Mouse (Mus musculus) gastrocnemius, adult 18-20 months (tissue): ENCODE results near the gene Olfr1437. TPM values are rescaled to one million over a fixed set of nuclear protein-coding genes. Genes with fewer than 3 reads are reported as not detected.
"Not testable (repeated sequence)": the region's sequence is repeated elsewhere in the genome, so short reads cannot be mapped to it uniquely, and the experiment has no call there.

ENCODE experiments used
- DNase-seq: peaks from one replicate; pipeline ENCODE4 v3.0.0; 2021; ENCODE audit warnings: low spot score
- long read RNA-seq, 2 experiments: library from polyadenylated mRNA; stranded (forward); transcript quantifications; one replicate each; pipeline ENCODE4 v2.0.0; 2021
- total RNA-seq, 2 experiments: library from RNA; stranded (reverse); gene quantifications; 2 replicates each; pipeline ENCODE4 v1.2.3; 2021

Gene Olfr1437
- total RNA-seq, result not detected
- long read RNA-seq, experiment 1, result 0 reads
- long read RNA-seq, experiment 2, result 0 reads

DNA sequence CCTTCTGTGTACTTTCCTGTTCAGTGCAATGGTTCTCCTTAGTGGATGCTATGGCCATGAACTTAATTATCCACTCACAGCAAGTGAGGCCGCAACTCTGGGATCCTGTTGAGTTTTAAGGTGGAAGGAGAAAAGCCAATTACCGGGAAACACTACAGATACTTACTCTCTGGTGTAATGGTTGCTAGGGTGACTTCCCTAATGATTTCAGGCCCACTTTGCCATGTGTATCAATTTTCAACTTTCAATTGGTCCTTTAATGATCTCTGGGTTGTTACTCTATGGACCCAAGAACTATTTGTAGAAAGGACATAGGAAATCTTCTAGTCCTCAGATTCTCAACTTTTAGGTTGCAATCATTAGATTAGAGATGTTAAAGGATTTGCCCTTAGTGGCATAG is at the start of gene Olfr1437:
TSS of gene Olfr1437 (minus strand) at position 101 of the 400 bp plus-strand sequence.
- no peak for DNase-seq

DNA sequence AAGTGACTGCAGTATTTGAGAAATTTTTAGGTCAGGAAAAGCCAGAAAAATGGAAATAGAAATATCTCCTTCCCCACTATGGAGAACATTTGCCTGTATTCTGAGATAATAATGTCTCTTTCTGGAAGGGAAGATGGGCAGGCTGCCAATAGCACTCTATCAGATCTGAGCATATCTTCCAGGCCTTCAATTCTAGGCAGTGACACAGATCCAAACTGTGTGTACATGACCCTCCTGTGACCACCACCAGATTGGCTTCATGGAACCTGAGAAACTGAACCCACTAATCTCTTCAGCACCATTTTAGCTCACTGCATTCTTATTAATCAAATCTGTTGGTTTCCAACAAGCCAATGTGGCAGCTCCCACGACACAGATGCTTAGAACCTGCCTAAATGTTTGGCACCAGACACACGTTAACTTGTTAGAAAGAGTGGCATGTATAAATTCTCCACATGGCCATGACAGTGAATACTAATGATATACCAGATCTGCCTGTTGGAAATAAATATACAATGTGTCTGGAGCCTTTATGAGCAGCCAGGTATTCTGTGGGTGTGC is 49.6 kb upstream of the Olfr1437 start:
- no peak for DNase-seq

GRCm38 (mm10) chr19:12373004-12373403 is 48.1 kb upstream of the Olfr1437 start:
- DNase-seq, result no peak

GRCm38 (mm10) chr19:12335810-12336209 is 10.9 kb upstream of the Olfr1437 start, which contains the start of gene Olfr1438-ps1:
Gene Olfr1438-ps1, minus strand, starts transcription at chr19:12335910.
- DNase-seq, result no peak

DNA sequence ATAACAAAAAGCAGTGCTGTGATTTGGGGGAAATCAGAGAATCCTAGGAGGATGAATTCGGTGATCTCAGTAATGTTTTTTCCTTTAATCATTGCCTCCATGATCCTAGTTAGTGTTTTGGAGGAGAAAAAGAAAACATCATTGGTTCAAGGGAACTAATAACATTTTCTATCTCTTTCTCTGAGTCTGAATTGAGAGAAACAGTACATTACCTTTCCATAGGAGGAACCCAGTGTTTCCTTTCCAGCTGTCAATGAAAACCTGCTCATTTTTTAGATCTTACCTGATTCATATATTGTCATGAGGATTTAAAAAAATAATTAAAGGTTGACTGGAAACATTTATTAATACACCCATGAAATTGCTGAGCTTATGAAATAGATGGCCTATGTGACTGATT is 25.9 kb downstream of the Olfr1437 start, which contains the start of gene Olfr1436:
TSS of gene Olfr1436 (minus strand) at position 101 of the 400 bp plus-strand sequence.
- not testable (repeated sequence) for DNase-seq

- DNase-seq, result no peak
Observed at GRCm38 (mm10) chr19:12292979-12293378, 31.9 kb downstream of the Olfr1437 start.

GRCm38 (mm10) chr19:12279554-12279953 is 45.3 kb downstream of the Olfr1437 start, which contains the start of gene Olfr1434:
Gene Olfr1434, plus strand, starts transcription at chr19:12279854.
- DNase-seq, result no peak

Other genes with a start within 250 kb of the Olfr1437 start
- not detected for gene Olfr1425, start 247.4 kb downstream of the Olfr1437 start, total RNA-seq
- not detected for gene Olfr1426, start 233.1 kb downstream of the Olfr1437 start, total RNA-seq
- gene Olfr1427, start 221.8 kb downstream of the Olfr1437 start, total RNA-seq, result not detected
- gene Olfr1428, start 209.2 kb downstream of the Olfr1437 start, total RNA-seq, result not detected
- not detected for gene Olfr76, start 201.9 kb downstream of the Olfr1437 start, total RNA-seq
- gene Olfr1555-ps1, start 155.0 kb downstream of the Olfr1437 start, total RNA-seq, result not detected
- not detected for gene Olfr1431, start 124.5 kb downstream of the Olfr1437 start, total RNA-seq
- not detected for gene Olfr1432, start 92.5 kb downstream of the Olfr1437 start, total RNA-seq
- gene Olfr262, start 83.4 kb downstream of the Olfr1437 start, total RNA-seq, result not detected
- not detected for gene Olfr235, start 64.1 kb downstream of the Olfr1437 start, total RNA-seq
- not detected for gene Olfr1434, start 45.2 kb downstream of the Olfr1437 start, total RNA-seq
- not detected for gene Olfr1436, start 26.0 kb downstream of the Olfr1437 start, total RNA-seq
- gene Olfr1438-ps1, start 10.8 kb upstream of the Olfr1437 start, total RNA-seq, result not detected
- gene Olfr1440, start 62.2 kb upstream of the Olfr1437 start, total RNA-seq, result not detected
- gene Olfr1441, start 92.3 kb upstream of the Olfr1437 start, total RNA-seq, result not detected
- gene Pfpl, start 102.8 kb upstream of the Olfr1437 start, total RNA-seq, result not detected
- gene Mpeg1, start 135.7 kb upstream of the Olfr1437 start, total RNA-seq, result 1 to 10 TPM in 1 of 2 experiments, under 1 TPM in 1; 0.80 to 1.6 TPM
- gene Dtx4, start 176.4 kb upstream of the Olfr1437 start, total RNA-seq, result 1 to 10 TPM; 2.9 to 3.7 TPM
- 1 to 10 TPM; 1.3 to 2.7 TPM for gene Fam111a, start 220.6 kb upstream of the Olfr1437 start, total RNA-seq